Mouse (Mus musculus) testis, adult 2 months (tissue): ENCODE measurements around the gene Tmem204. TPM values are rescaled to one million over a fixed set of nuclear protein-coding genes. Genes with fewer than 3 reads are reported as not detected.

ENCODE experiments used
- H3K27ac ChIP-seq: fragments of 200-500 bp; 2 replicates; pipeline ENCODE4 v1.5.1; 2012; ENCODE audit warnings: low read depth, low read length; ENCODE audit not compliant: control insufficient read depth, insufficient read depth
- H3K27me3 ChIP-seq: fragments of 200-500 bp; 2 replicates; pipeline ENCODE4 v1.6.1; 2012; ENCODE audit warnings: mild to moderate bottlenecking, low read length, moderate library complexity; ENCODE audit not compliant: control insufficient read depth, insufficient read depth
- H3K36me3 ChIP-seq: fragments of 200-500 bp; 2 replicates; pipeline ENCODE4 v1.6.1; 2012; ENCODE audit warnings: mild to moderate bottlenecking, low read length; ENCODE audit not compliant: control insufficient read depth, insufficient read depth
- H3K4me1 ChIP-seq: fragments of 200-500 bp; 2 replicates; pipeline ENCODE4 v1.6.1; 2012; ENCODE audit warnings: low read length; ENCODE audit not compliant: control insufficient read depth, insufficient read depth
- H3K4me3 ChIP-seq: fragments of 200-500 bp; 2 replicates; pipeline ENCODE4 v1.5.1; 2012; ENCODE audit warnings: low read depth, mild to moderate bottlenecking, low read length, moderate library complexity, mixed read lengths; ENCODE audit not compliant: control insufficient read depth
- CTCF ChIP-seq: fragments of 200-500 bp; IDR thresholded peaks from 2 replicates; pipeline ENCODE4 v1.5.1; 2012; ENCODE audit warnings: low read depth, mild to moderate bottlenecking, inconsistent platforms, low read length, moderate library complexity; ENCODE audit not compliant: control insufficient read depth, insufficient read depth, insufficient replicate concordance
- POLR2A ChIP-seq: fragments of 200-500 bp; IDR thresholded peaks from 2 replicates; pipeline ENCODE4 v1.6.1; 2012; ENCODE audit warnings: low read depth, mild to moderate bottlenecking, inconsistent platforms, low read length, moderate library complexity; ENCODE audit not compliant: control insufficient read depth
- polyA plus RNA-seq: library from polyadenylated mRNA; depleted of rRNA; stranded (reverse); fragments of >200 nt; gene quantifications from 2 replicates; pipeline ENCODE4 v1.2.3, GENCODE M21; 2012

The Tmem204 gene
- polyA plus RNA-seq, 1 experiment = 5.2 TPM

- Histone ChIP-seq H3K4me1 (no peaks in the 10 kb centered on the region), H3K27ac (no peak overlapping the region), H3K4me3 (no peak overlapping the region), H3K36me3 (no peaks in the 10 kb centered on the region), H3K27me3 (no peaks in the 10 kb centered on the region)
- peak; percentile 47; the same call in 1 of the 2 replicates for TF ChIP-seq CTCF
- no peak for TF ChIP-seq POLR2A
These were observed 26.2 kb upstream of the Tmem204 start for GRCm38 (mm10) chr17:25109578-25109977.

- TF ChIP-seq CTCF (no peak), POLR2A (no peak)
- no peaks in the 10 kb centered on the region for H3K27me3 ChIP-seq
- H3K27ac ChIP-seq = no peak overlapping the region
- no peaks in the 10 kb centered on the region for H3K4me1 ChIP-seq
- no peaks in the 10 kb centered on the region for H3K36me3 ChIP-seq
- no peak overlapping the region for H3K4me3 ChIP-seq
These were observed 24.4 kb upstream of the Tmem204 start for GRCm38 (mm10) chr17:25107786-25108185.

- Histone ChIP-seq H3K27me3 (no peaks in the 10 kb centered on the region), H3K4me3 (no peak overlapping the region), H3K27ac (no peak overlapping the region), H3K36me3 (no peaks in the 10 kb centered on the region; the same call in 1 of the 2 replicates), H3K4me1 (no peaks in the 10 kb centered on the region; the same call in 1 of the 2 replicates)
- TF ChIP-seq POLR2A = no peak
- no peak for TF ChIP-seq CTCF
These were observed 17.9 kb upstream of the Tmem204 start for GRCm38 (mm10) chr17:25101338-25101737.

- TF ChIP-seq POLR2A (no peak), CTCF (no peak)
- Histone ChIP-seq H3K27me3 (no peaks in the 10 kb centered on the region), H3K4me1 (no peaks in the 10 kb centered on the region; the same call in 1 of the 2 replicates), H3K27ac (no peak overlapping the region), H3K36me3 (no peaks in the 10 kb centered on the region; the same call in 1 of the 2 replicates), H3K4me3 (no peak overlapping the region)
These were observed 16.7 kb upstream of the Tmem204 start for GRCm38 (mm10) chr17:25100052-25100451.

GRCm38 (mm10) chr17:25096221-25096620 lies 12.8 kb upstream of the Tmem204 start:
- Histone ChIP-seq H3K36me3 (no peaks in the 10 kb centered on the region; the same call in 1 of the 2 replicates), H3K4me1 (no peaks in the 10 kb centered on the region; the same call in 1 of the 2 replicates), H3K27me3 (no peaks in the 10 kb centered on the region), H3K27ac (no peak overlapping the region), H3K4me3 (no peak overlapping the region)
- no peak for TF ChIP-seq POLR2A
- no peak for TF ChIP-seq CTCF

- no peak overlapping the region for H3K27ac ChIP-seq
- H3K4me3 ChIP-seq = no peak overlapping the region
- peaks cover 4% of the 10 kb centered on the region; the same call in 1 of the 2 replicates for H3K4me1 ChIP-seq
- no peaks in the 10 kb centered on the region for H3K27me3 ChIP-seq
- TF ChIP-seq CTCF = no peak
- TF ChIP-seq POLR2A = no peak
- H3K36me3 ChIP-seq = peaks cover 1% of the 10 kb centered on the region
These were observed 7.1 kb upstream of the Tmem204 start for GRCm38 (mm10) chr17:25090450-25090849.

GRCm38 (mm10) chr17:25089158-25089557 lies 5.8 kb upstream of the Tmem204 start:
- no peak overlapping the region for H3K27ac ChIP-seq

GRCm38 (mm10) chr17:25086724-25087123 lies 3.3 kb upstream of the Tmem204 start:
- peaks cover 4% of the 10 kb centered on the region; the same call in 1 of the 2 replicates for H3K4me1 ChIP-seq
- H3K4me3 ChIP-seq = peak overlapping the region; percentile 9; the same call in 1 of the 2 replicates
- no peaks in the 10 kb centered on the region for H3K27me3 ChIP-seq
- TF ChIP-seq POLR2A (no peak), CTCF (0 out of 2 replicates have a peak, but pooled peaks have one; percentile 6)
- peak overlapping the region; percentile 41; the same call in 1 of the 2 replicates for H3K27ac ChIP-seq
- H3K36me3 ChIP-seq = peaks cover 1% of the 10 kb centered on the region

More at GRCm38 (mm10) chr17:25089158-25089557, 5.8 kb upstream of the Tmem204 start:
- H3K4me3 ChIP-seq = no peak overlapping the region
- H3K4me1 ChIP-seq = peaks cover 4% of the 10 kb centered on the region; the same call in 1 of the 2 replicates
- H3K27me3 ChIP-seq = no peaks in the 10 kb centered on the region
- peaks cover 1% of the 10 kb centered on the region for H3K36me3 ChIP-seq
- no peak for TF ChIP-seq CTCF
- no peak for TF ChIP-seq POLR2A
